Mouse (Mus musculus): Measurements from ENCODE around the gene 1810013L24Rik.

Gene 1810013L24Rik

DNA sequence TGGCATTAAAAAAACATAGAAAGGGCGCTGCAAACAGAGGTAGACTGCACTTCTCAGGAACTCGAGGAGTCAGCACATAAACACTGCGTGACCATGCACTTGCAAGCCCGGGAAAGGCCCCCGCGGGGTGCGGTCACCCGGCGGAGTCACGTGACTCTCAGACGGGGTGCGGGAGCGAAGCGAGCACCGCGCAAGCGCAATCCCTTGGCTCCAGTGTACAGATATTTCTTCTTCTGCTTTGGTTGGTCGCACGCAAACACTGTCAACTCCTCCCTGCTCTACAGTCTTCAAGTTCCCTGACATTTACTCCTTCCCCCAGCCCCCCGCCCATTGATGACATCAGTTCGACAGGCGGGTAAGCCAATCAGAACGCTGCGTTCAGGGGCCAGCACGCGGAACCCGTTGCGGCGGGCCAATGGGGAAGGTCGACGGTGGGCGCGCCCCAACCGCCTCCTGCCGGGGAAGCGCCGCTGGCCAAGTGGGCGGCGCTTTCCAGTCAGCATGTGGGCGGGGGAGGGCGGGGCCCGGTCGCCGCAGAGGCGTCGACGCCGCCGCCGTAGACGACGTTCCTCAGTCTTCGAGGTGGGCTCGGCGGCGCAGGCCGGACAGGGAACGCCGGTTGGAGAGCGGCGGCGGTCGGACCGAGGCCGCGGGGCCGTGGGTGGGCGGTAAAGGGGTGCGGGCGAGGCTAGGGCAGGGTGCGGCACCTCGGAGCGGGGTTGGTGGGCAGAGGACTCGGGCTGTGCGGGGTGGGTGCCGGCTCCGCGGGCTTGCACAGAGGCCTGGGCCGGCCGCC is at the start of gene 1810013L24Rik:
1810013L24Rik (plus strand) TSS at position 537 of the 796 bp plus-strand sequence.
- DNase-seq (ENCODE audit: low spot score), result peak; percentile 99

DNA sequence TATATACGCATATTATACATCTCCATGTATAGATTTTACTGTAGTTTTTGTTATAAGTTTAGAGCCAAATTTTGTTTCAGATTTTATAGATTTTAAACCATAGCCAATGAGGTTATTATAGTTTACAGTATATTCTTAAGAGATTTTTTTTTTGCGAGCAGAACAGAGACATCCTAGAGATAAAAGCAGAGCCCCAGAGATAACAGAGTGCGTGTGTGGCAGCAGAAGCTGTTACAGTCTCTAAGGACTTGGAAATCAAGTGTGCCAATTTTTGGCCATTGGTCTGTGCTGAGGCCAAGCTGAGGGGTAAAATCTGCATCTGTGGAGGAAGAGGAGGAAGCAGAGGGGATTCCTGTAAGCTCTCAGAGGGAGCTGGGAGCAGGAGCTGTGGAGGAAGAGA is 49.7 kb upstream of the 1810013L24Rik start:
- DNase-seq (ENCODE audit: low spot score), result no peak

DNA sequence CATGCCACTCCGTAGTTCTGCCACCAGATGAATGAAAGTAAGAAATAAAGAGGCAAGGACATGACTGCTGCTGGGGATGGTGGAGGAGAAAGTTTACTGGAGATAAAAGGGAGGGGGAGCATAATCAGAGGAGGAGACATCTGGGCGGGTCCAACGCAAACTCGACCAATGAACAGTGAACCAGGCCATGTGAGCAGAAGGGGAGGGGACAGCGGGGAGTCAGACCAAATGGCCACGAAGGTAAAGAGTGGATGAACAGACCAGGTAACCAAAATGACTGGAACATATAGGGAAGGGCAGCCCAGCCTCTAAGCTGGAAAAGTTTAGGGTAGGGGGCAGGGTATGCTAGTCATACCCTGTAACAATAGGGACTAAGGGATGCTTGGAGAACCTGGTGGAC is 48.7 kb upstream of the 1810013L24Rik start:
- no peak for DNase-seq (ENCODE audit: low spot score)

DNA sequence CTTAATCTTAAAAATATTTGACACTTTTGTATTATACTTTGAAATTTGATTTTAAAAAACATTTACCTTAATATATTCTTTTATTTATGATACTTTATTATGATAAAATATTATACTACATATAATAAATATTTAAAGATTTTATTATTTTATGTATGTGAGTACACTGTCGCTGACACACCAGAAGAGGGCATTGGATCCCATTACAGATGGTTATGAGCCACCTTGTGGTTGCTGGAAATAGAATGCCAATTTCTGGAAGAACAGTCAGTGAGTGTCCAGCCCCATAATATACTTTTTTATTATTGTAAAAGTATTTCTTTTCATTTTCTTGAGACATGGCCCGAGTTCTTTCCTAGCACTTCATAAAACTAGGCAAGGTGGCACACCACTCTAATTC is 48.2 kb upstream of the 1810013L24Rik start:
- no peak for DNase-seq (ENCODE audit: low spot score)

DNA sequence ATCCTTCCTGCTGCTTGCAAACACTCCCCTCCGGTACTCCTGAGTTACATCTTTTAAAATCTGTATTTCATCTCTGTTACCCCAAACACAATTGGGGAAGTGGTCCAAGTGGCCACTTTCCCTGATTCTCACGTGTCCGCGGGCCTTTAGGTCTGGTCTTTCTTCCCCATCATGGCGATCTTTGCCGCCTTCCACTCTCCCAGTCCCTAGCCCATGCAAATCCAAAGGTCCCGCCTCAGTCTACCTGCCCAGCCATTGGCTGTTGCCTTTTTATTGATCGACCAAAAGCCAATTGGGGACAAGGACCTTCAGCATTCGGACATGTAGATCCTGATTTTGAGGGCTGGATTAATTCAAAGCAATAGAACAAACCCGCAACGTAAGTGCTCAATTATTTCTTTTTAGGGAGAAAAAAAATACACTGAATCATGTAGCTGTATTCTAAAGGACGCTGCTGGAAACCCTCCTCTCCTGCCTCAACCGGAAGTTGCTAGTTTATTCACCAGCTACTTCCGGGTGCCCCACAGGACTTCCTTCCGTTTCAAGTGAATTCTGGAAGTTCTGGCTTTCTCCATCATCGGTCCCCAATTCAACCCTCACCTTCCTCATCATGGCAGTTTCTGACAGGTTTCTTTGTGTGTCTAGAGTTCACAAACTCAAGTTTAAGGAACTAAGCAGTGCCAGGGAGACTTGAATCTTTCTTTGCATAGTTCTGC is 46.5 kb upstream of the 1810013L24Rik start:
- no peak for DNase-seq (ENCODE audit: low spot score)

DNA sequence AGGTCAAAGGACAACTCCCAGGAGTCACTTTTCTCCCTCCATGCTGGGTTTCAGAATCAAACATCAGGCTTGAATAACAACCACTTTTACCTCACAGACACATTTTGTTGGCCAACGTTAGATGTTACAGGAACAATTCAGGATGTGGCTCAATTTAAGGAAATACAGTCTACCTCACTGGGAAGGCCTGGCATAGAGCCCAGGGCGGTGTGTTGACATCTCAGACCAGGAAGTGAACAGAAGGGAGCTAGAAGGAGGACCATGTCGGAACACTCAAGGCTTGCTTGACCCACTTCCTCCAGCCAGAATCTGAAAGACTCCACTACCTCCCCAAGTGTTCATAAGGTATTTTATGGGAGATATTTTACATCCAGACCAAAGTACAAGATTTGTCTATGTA is 45.1 kb upstream of the 1810013L24Rik start:
- no peak for DNase-seq (ENCODE audit: low spot score)

DNA sequence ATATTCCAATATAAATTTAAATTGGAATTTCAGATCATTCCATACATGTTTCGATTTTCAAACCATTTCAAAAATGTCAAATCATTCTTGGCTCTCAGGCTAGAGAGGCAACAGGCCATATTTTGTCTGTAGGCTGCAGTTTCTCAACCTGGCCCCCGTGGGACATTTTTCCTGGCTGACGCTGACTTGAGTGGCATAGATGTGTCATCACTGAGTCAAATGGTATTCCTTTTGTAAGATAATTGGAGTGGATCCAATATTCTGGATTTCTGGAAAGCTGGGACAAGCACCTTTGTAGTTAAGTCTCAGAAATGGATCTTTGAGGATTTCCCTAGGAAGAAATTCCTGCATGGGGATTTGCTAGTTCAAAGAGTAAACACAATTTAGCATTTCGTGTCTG is 39.0 kb upstream of the 1810013L24Rik start:
- DNase-seq (ENCODE audit: low spot score), result no peak

DNA sequence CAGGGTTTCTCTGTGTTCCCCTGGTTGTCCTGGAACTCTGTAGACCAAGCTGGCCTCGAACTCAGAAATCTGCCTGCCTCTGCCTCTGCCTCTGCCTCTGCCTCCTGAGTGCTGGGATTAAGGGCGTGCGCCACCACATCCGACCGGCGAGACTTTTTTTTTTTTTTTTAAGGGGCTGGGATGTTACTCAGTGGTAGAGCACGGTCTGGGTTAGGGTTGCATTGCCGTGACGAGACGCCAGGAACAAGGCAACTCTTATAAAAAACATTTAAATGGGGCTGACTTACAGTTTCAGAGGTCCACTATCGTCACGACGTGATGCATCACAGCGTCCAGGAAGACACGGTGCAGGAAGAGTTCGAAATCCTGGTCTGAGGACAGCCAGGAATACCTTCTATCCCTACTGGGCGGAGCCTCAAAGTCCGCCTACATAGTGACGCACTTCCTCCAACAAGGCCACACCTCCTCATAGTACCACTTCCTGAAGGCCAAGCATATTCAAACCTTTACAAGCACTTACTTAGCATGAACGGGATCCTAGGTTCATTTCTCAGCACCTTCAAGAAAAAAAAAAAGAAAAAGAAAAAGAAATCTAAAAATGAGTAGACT is 37.8 kb upstream of the 1810013L24Rik start, which contains the start of gene Usp7:
Usp7 (minus strand) TSS at position 360 of the 609 bp plus-strand sequence.
- DNase-seq (ENCODE audit: low spot score), result no peak

DNA sequence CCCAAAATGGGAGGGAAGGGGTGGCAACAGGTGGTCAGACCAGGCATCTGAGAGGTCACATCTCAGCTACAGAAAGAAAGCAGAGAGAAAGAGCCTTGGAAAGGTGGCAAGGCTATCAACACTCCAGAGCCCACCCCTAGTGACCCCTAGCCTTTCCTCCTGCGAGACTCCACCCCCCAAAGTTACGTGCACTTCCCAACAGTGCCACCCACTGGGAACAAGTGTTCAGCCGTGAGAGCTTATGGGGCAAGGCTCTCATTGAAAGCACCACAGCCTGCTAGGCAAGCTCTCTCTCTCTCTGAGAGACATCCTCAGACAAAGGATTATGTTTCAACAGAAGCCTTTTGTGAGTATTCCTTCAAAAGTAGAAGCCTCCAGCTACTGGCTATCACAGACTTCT is 34.9 kb upstream of the 1810013L24Rik start:
- DNase-seq (ENCODE audit: low spot score), result no peak

DNA sequence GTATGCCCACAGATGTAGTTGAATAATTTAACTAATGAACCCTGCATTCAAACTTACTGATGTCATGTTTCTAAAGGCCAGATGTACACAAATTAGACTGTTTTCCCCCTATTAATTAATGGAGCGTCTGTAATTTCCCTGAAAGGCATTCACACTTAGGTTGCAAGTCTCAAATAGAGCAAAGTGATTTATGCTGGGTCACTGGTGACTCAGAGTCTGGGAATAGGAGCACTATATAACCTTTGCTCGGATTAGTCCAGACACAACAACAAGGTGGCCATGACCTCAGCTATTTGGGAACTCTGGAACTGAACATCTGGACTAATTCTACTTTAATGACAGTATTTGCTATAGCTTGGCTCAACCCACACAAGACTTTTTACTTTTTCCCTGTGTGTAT is 34.0 kb upstream of the 1810013L24Rik start:
- no peak for DNase-seq (ENCODE audit: low spot score)

DNA sequence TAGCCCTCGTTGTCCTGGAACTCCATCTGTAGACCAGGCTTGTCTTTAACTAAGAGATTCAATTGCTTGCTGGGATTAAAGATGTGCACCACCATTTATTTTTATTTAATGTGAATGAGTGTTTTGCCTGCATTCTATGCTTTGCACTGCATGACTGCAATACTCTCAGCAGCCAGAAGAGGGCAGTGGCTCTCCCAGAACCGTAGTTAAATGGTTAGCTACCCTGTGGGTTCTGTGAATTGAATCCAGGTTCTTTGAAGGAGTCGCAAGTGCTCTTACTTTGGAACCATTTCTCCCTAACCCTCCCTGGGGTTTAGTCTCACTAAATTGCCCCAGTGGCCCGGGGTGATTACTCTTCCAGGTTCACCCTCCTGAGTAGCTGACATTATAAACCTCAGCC is 23.2 kb upstream of the 1810013L24Rik start:
- peak; percentile 46 for DNase-seq (ENCODE audit: low spot score)

DNA sequence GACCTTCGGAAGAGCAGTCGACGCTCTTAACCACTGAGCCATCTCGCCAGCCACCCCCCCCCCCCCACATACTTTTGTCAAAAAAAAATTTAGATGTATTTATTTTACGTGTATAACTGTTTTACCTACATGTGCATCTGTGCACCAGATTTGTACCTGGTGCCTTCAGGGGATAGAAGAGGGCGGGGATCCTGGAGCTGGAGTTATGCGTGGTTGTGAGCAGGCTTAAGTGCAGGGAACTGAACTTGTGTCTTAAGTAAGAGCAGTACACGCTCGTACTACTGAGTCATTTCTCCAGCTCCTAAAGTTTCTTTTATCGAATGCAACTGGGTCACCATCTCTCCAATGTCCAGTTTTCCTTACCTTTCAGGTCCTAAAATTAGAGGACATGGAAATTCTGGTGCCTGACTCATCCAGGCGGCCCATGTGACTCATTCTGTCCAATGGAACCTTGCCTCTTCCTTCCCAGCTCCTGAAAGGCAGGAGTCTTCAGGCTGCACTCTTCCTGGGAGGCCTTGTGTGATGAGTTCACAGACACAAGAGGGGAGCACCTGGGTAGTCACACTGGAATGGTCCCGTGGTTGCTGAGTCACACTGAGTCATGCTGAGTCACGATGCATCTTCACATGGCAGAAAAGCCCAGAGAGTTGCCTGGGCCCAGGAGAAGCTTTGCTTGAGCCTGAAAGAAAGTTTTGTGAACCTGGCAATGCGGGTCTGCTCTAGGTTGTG is 19.3 kb upstream of the 1810013L24Rik start:
- no peak for DNase-seq (ENCODE audit: low spot score)

DNA sequence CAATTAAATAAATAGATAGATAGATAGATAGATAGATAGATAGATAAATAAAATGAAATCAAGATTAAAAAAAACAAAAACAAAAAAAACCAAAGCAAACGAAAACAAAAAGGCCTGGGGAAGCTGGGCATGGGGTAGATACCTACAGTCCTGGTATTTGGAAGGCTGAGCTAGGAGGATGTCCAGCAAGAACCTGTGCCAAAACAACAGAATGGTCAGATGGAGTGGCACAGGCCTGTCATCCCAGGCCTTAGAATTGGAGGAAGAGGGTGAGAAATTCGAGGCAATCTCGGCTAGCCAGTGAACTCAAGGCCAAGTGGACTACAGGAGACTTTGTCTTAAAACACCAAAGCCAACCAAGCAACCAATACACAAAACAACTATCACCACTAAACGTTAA is 12.0 kb upstream of the 1810013L24Rik start:
- DNase-seq (ENCODE audit: low spot score), result no peak

DNA sequence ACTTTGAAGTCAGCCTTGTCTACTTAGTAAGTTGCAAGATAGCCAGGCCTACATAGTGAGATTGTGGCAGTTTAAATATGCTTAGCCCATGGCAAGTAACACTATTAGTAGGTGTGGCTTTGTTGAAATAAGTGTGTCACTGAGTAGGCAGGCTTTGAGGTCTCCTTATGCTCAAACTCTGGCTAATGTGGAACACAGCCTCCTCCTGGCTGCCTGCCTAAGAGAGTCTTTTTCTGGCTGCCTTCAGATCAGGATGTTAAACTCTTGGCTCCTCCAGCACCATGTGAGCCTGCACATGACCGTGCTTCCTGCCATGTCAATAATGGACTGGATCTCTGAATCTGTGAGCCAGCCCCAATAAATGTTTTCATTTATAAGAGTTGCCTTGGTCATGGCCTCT is 8.5 kb upstream of the 1810013L24Rik start:
- no peak for DNase-seq (ENCODE audit: low spot score)

DNA sequence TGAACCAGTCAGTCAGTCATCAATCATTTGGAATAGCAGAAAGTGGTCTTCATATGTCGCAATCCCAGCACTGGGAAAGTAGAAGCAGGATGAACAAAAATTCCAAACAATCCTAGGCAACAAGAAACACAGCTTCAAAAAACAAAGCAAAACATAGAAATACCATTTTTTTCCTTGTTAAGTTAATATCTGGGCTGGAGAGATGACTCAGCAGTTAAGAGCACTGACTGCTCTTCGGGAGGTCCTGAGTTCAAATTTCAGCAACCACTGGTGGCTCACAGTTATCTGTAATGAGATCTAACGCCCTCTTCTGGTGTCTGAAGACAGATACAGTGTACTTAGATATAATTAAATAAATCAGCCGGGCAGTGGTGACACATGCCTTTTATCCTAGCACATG is 7.3 kb upstream of the 1810013L24Rik start:
- no peak for DNase-seq (ENCODE audit: low spot score)

DNA sequence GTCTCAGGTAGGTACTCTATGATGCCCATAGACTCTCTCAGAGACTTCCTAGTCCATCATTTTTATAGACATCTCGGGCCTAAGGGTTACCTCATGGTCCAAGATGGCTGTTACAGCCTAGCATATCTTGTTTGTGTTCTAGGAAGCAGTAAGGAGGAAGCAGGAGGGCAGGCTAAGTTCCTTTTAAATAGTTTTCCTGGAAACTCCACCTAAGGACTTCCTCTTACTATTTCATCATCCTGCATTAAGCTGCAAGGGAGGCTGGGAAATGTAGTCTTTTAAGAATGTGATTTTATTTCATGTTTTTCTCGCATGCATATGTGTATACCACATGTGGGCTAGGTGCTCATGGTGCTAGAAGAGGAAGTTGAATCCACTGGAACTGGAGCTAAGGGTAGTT is 6.2 kb upstream of the 1810013L24Rik start:
- peak; percentile 8 for DNase-seq (ENCODE audit: low spot score)

DNA sequence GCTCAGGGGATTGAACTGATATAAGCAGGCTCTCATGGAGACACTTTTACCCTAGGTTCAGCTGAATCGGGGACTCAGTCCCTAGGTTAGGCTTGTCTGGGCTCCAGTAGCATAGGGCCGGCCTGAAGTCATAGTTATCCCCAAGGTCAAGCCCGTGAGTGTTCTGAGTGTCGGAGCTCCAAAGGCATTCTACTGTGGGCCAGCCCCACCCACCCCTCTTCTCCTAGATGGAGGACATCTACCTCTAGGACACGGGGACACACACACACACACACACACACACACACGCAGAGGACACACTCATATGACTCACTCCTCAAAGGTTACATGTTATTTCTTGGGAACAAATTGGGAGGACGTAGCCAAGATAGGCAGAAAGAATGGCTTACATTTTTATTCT is 2.5 kb upstream of the 1810013L24Rik start:
- no peak for DNase-seq (ENCODE audit: low spot score)

DNA sequence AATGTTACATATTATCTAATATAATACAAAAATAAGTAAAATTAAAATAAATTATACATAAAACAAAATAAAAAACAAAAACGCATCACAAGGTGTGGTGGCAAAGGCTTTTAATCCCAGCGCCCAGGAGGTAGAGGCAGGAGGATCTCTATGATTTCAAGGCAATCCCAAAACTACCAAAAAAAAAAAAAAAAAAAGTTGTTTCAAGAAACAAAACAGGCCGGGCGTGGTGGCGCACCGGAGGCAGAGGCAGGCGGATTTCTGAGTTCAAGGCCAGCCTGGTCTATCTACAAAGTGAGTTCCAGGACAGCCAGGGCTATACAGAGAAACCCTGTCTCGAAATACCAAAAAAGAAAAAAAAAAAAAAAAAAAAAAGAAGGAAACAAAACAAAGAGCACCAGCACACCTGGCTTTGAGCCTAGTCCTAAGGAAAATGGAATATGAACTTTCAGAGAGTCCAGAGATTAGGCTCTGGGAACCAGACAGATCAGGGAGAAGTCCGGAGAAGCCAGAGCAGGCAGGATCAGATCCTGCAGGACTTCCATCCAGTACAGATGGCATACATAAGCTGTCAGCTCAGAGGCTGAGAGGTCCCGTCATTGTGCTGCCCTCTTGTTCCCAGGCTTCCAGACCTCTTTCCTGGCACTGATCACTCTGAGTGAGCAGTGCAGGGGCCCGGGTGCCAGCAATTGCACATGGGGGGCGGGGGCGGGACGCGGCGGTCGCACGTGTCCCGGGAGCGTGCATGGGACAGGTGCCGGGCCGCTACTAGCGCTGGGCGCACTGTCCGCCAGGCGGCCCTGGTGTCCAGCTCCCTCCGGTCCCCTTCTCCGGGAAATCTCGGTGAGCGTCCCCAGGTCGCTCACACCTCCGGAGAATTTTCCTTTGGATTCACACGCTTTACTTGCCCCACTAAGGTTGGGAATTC is 1.0 kb upstream of the 1810013L24Rik start:
- DNase-seq (ENCODE audit: low spot score), result no peak

DNA sequence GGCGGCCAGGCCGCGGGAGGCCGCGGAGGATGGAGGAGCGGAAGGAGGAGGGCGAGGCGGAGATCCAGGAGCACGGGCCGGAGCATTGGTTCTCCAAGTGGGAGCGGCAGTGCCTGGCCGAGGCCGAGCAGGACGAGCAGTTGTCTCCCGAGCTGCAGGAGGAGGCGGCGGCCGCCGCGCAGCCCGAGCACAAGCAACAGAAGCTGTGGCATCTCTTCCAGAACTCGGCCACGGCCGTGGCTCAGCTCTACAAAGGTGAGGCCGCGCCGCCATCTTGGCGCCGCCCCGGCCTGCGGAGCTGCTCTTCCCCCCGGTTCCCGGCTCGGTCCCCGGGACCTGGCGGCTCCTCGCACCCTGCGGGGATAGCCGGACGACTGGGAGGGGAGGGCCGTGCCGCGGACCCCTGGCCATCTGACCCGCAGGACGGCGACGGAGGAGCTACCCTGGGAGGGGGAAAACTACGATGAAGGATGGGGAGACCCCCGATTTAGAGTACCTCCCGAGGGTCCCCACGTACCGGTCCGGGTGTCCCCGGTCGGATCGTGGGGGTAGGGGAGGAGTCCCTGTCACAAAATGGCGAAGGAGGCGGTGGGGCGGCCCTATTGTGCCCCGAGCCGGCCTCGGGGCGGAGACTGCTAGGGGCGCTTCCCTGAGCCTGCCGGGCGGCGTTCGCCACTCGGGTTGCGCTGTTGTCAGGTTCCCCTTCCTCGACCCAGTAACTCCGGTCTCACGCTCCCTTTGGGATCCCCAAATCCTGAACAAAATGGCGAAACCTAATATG is 721 bp downstream of the 1810013L24Rik start:
- DNase-seq (ENCODE audit: low spot score), result peak; percentile 78

DNA sequence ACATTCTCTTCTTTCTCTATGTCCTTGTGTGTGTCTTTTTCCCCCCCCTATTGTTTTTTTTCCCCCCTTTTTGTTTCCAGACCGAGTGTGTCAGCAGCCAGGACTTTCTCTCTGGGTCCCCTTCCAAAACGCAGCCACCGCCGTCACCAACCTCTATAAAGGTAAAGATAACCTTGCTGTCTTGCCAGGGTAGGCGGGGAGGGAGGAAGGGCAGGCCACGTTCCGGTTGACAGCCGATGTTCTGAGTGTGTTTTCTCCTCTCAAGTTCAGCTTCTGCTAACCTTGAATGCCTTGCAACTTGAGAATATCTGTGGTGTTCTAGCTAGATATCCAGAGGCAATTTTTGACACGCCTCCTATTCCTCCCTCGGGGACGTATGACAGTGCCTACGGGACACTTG is 1.3 kb downstream of the 1810013L24Rik start:
- peak; percentile 16 for DNase-seq (ENCODE audit: low spot score)
